Mouse (Mus musculus): ENCODE results near the gene Slc25a21.

GRCm38 (mm10) chr12:57229703-57230102 lies 32.4 kb upstream of the Slc25a21 start:
- TF ChIP-seq POLR2A (IDR thresholded peaks at IDR 0.05; ENCODE audit: low read depth, low read length) (no peak), CTCF (conservative IDR thresholded peaks at IDR 0.05; ENCODE audit: insufficient read depth, insufficient read length, low read depth, low read length) (no peak)

Measured in kidney, adult 2 months (tissue).